Mouse (Mus musculus) kidney, adult 2 months (tissue): ENCODE results near the gene Tipin. TPM values are rescaled to one million over a fixed set of nuclear protein-coding genes. Genes with fewer than 3 reads are reported as not detected.
"Not testable (repeated sequence)": the region's sequence is repeated elsewhere in the genome, so short reads cannot be mapped to it uniquely, and the experiment has no call there.

ENCODE experiments used
- DNase-seq: peaks from one replicate; pipeline ENCODE4 v3.0.0; 2021
- H3K27ac ChIP-seq: fragments of 200-500 bp; 2 replicates; pipeline ENCODE4 v1.5.1; 2012; ENCODE audit warnings: low read depth, low read length, control low read depth, inconsistent platforms; ENCODE audit not compliant: insufficient read depth
- H3K27me3 ChIP-seq: fragments of 200-500 bp; replicated peaks from 2 replicates; pipeline ENCODE4 v1.6.1; 2012; ENCODE audit warnings: mild to moderate bottlenecking, moderate library complexity, low read length, inconsistent platforms; ENCODE audit not compliant: control insufficient read depth, insufficient read depth
- H3K36me3 ChIP-seq: fragments of 200-500 bp; 2 replicates; pipeline ENCODE4 v1.6.1; 2012; ENCODE audit warnings: mild to moderate bottlenecking, moderate library complexity, low read length, inconsistent platforms; ENCODE audit not compliant: control insufficient read depth, insufficient read depth
- H3K4me1 ChIP-seq: fragments of 200-500 bp; 2 replicates; pipeline ENCODE4 v1.6.1; 2011; ENCODE audit warnings: low read length; ENCODE audit not compliant: control insufficient read depth, insufficient read depth
- H3K4me3 ChIP-seq: fragments of 200-500 bp; 2 replicates; pipeline ENCODE4 v1.5.1; 2011; ENCODE audit warnings: mild to moderate bottlenecking, low read depth, low read length, control low read depth; ENCODE audit not compliant: insufficient read depth
- CTCF ChIP-seq: fragments of 200-500 bp; conservative IDR thresholded peaks from 2 replicates; pipeline ENCODE4 v1.5.1; 2011; ENCODE audit warnings: low read depth, mild to moderate bottlenecking, control low read depth, low read length, moderate library complexity, mixed read lengths; ENCODE audit not compliant: insufficient read depth, insufficient read length
- POLR2A ChIP-seq: fragments of 200-500 bp; IDR thresholded peaks from one replicate; pipeline ENCODE4 v1.6.1; 2011; ENCODE audit warnings: low read depth, low read length, control low read depth
- WGBS: fragments of 180-500 bp; shearing (Covaris S2); methylation state at CpG from one replicate; pipeline ENCODE4 v1.1.7; 2018; 5-methylcytosine and 5-hydroxymethylcytosine counted together
- polyA plus RNA-seq: library from polyadenylated mRNA; depleted of rRNA; stranded (reverse); fragments of >200 nt; gene quantifications from 2 replicates; pipeline ENCODE4 v1.2.3, GENCODE M21; 2012

Gene Tipin
- polyA plus RNA-seq, 1 experiment, result 5.5 TPM

GRCm38 (mm10) chr9:64256204-64256603 is 25.2 kb upstream of the Tipin start:
- H3K27ac ChIP-seq, result no peak overlapping the region
- no peak overlapping the region for H3K4me3 ChIP-seq
- H3K4me1 ChIP-seq, result peaks cover 3% of the 10 kb centered on the region; the same call in 1 of the 2 replicates
- H3K27me3 ChIP-seq, result no peaks in the 10 kb centered on the region
- 92% methylated on average over 3 of the region's 3 CpGs for WGBS
- TF ChIP-seq POLR2A, result no peak
- no peak for TF ChIP-seq CTCF
- no peaks in the 10 kb centered on the region for H3K36me3 ChIP-seq
- DNase-seq, result no peak

GRCm38 (mm10) chr9:64259906-64260305 is 21.5 kb upstream of the Tipin start:
- Histone ChIP-seq H3K27me3 (no peaks in the 10 kb centered on the region), H3K4me3 (no peak overlapping the region), H3K4me1 (no peaks in the 10 kb centered on the region), H3K27ac (no peak overlapping the region), H3K36me3 (no peaks in the 10 kb centered on the region)
- WGBS, result 88% methylated on average over 5 of the region's 5 CpGs
- TF ChIP-seq POLR2A (no peak), CTCF (no peak)
- DNase-seq, result no peak

GRCm38 (mm10) chr9:64261023-64261422 is 20.4 kb upstream of the Tipin start:
- Histone ChIP-seq H3K27ac (no peak overlapping the region), H3K4me1 (no peaks in the 10 kb centered on the region), H3K4me3 (no peak overlapping the region), H3K36me3 (no peaks in the 10 kb centered on the region), H3K27me3 (no peaks in the 10 kb centered on the region)
- no peak for TF ChIP-seq POLR2A
- TF ChIP-seq CTCF, result no peak
- no peak for DNase-seq
- WGBS, result 86% methylated on average over 4 of the region's 4 CpGs

DNA sequence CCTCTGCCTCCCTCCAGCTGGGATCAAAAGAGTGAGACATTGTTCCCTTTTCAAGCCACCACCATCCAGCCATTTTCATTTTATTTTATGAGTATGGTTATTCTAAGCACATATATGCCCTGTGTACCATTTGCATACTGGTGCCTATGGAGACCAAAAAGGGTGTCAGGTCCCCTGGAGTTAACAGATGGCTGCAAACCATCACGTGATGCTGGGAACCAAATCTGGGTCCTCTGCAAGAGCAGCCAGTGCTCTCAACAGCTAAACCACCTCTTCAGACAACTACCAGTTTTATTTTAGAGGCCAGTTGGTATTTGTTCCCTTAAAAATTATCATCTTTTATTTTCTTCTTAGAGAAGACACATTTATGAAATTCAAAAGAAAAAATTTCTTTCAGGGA is 16.6 kb upstream of the Tipin start:
- 35% methylated on average over 1 of the region's 1 CpGs for WGBS
- no peak overlapping the region for H3K27ac ChIP-seq
- TF ChIP-seq POLR2A, result no peak
- TF ChIP-seq CTCF, result no peak
- no peaks in the 10 kb centered on the region for H3K4me1 ChIP-seq
- no peak overlapping the region for H3K4me3 ChIP-seq
- no peaks in the 10 kb centered on the region for H3K27me3 ChIP-seq
- H3K36me3 ChIP-seq, result no peaks in the 10 kb centered on the region
- DNase-seq, result no peak

DNA sequence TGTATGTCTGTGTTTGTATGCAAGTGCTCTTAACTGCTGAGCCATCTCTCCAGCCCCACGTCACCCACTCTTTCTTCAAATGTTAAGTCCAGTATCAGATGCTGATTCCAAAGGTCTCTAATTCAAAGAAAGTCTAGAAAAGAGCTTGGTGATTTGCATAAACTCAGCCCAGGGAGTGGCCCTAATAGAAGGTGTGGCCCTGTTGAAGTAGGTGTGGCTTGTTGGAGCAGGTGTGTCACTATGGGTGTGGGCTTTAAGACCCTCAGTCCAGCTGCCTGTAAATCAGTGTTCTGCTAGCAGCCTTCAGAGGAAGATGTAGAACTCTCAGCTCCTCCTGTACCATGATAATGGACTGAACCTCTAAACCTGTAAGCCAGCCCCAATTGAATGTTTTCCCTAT is 14.2 kb upstream of the Tipin start:
- no peak overlapping the region for H3K27ac ChIP-seq
- TF ChIP-seq POLR2A (no peak), CTCF (no peak)
- no peak overlapping the region for H3K4me3 ChIP-seq
- no peaks in the 10 kb centered on the region for H3K27me3 ChIP-seq
- H3K36me3 ChIP-seq, result no peaks in the 10 kb centered on the region
- no peak for DNase-seq
- H3K4me1 ChIP-seq, result no peaks in the 10 kb centered on the region
- 66% methylated on average over 1 of the region's 1 CpGs for WGBS

- DNase-seq, result no peak
- TF ChIP-seq POLR2A (no peak), CTCF (no peak)
- Histone ChIP-seq H3K4me1 (no peaks in the 10 kb centered on the region), H3K36me3 (no peaks in the 10 kb centered on the region), H3K27me3 (no peaks in the 10 kb centered on the region), H3K4me3 (no peak overlapping the region), H3K27ac (no peak overlapping the region)
- WGBS, result 69% methylated on average over 10 of the region's 10 CpGs
Measured at GRCm38 (mm10) chr9:64268196-64268595, 13.2 kb upstream of the Tipin start.

DNA sequence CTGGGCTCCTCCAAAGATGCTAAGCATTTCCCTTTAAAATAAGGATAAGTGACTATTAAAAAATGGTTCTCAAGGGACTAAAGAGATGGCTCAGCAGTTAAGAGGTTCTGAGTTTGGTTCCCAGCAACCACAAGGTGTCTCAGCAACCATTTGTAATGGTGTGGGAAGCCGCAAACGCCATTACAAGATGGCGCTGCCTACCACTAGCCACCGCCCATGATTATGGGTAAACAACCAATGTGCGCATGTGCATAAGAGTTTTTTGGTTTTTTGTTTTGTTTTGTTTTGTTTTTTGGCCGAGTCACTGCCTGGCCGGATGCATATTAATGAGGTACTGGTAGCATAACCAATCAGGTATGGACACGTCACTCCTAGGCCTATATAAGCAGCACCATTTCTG is 12.5 kb upstream of the Tipin start:
- H3K4me1 ChIP-seq, DNase-seq, H3K27ac ChIP-seq, H3K27me3 ChIP-seq, H3K36me3 ChIP-seq, H3K4me3 ChIP-seq: not testable (repeated sequence)
- WGBS, result 94% methylated on average over 8 of the region's 8 CpGs

DNA sequence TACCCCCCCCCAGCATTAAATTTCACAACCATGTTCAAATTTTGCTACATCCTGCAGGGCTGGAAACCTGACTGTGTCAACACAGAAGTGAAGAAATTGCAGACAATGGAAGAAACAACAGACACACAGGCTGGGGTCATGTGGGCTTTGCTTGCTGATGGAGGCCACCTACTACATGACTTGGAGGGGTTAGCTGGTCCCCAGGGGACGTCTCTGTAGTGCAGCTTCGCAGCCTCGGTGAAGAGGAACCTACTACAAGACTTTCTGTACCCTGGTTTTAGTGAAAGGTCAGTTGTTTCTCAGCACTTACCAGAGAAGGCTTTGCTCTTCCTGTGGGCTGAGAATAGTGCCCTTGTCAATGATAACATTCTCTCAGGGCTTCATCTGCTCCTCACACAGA is 10.1 kb upstream of the Tipin start:
- Histone ChIP-seq H3K36me3 (no peaks in the 10 kb centered on the region), H3K4me1 (no peaks in the 10 kb centered on the region), H3K27me3 (no peaks in the 10 kb centered on the region), H3K27ac (no peak overlapping the region), H3K4me3 (no peak overlapping the region)
- TF ChIP-seq CTCF (no peak), POLR2A (no peak)
- WGBS, result 62% methylated on average over 3 of the region's 3 CpGs
- no peak for DNase-seq
